Mouse (Mus musculus) lung, postnatal 4 days (tissue): ENCODE measurements around the gene Fam83g.
A peak's percentile ranks its signal among the peaks of the same experiment; 100 is the strongest.
"Not testable (repeated sequence)": the region's sequence is repeated elsewhere in the genome, so short reads cannot be mapped to it uniquely, and the experiment has no call there.

ENCODE experiments used
- DNase-seq, 2 experiments: peaks; one replicate each; pipeline ENCODE4 v3.0.0; 2021

Fam83g gene

GRCm38 (mm10) chr11:61683907-61684731 lies at the start of gene Fam83g:
TSS of gene Fam83g (plus strand) at chr11:61684091.
- DNase-seq, result peak; percentile 82

DNA sequence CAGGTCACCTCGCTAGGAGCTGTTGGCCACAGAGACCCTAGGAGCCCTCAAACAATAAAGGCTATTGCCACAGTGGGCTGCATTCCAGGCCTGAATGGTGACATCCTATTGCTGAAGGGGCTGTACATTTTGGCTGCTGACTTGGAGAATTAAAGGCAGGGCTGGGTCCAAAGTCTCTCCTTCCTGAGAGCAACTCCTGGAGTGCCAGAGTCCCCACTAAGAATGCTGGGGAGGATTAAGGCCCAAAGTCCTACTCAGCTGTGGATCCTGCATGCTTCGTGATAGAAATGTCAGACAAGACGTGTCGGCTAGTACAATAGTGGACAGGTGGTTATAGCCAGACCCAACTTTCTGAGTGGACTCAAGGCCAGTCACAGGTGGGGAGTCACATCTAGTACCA lies 47.6 kb upstream of the Fam83g start:
- DNase-seq, result not testable (repeated sequence)

GRCm38 (mm10) chr11:61637413-61637812 lies 46.5 kb upstream of the Fam83g start:
- no peak for DNase-seq

DNA sequence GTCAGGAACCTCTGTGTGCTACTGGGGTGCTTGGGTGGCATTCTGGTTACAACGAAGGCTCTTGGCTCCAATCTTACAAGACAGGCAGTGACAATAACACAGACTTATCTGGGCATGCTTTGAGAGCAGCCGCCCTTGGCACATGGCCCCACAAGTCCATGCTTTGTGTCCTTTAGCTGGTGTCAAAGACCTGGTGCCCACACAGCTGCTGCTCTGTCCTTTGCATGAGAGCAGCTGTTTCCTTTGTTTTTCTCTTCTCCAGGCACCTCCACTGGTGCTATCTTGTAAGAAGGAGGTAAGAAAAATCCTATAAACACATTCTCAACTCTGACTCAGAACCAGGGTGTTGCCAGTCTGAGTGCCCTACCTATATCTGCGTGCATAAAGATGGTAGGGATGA lies 46.0 kb upstream of the Fam83g start:
- no peak for DNase-seq

DNA sequence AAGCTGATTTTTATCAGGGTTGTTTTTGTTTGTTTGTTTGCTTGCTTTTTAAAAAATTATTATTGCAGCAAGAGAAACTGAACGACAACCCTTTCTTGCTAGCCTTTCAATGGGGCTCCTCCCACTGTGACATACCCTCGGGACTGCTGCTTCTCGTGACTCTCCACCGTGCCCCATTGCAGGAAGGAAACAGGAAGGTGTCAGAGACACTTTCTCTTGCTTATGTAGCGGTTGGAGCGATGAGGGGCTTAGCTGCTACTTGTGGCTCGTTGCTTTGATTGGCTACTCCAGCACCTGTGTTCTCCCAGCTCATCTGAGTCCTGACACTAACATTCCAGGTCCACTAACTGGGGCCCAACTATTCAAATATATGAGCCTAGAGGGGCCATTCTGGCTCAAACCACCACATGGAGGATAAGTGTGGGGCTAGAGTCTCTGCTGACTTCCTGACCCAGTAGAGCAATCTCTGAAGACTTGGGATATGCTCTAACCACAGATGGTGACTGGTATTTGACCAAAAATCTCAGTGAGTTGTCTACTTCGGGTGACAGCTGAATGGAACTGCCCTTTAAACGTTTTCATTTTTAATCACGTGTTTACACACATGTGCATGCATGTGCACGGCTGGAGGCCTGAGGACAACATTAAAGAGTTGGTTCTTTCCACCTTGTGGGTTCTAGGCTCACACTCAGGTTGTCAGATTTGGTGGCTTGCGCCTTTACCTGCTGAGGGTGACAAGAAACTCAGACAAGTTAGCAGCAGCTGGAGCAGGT lies 44.9 kb upstream of the Fam83g start:
- DNase-seq, result no peak

- no peak for DNase-seq
These were observed 44.2 kb upstream of the Fam83g start for GRCm38 (mm10) chr11:61639601-61640177.

DNA sequence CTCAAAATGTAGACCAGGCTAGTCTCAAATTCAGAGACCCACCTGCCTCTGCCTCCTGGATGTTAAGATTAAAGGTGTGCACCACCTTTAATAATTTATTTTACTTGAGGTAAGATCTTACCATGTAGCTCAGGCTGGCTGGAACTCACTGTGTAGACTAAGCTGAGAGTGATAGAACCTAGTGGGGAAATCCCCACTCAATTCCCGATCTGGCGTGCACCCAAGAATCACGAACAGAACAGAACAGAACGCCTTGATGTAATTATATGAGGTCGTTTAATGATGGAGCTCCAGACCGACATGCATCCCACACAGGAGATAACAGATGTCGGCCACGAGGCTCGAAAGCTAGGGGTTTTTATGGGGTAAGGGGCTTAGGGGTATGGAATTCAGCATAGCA lies 43.3 kb upstream of the Fam83g start:
- DNase-seq, result not testable (repeated sequence)

DNA sequence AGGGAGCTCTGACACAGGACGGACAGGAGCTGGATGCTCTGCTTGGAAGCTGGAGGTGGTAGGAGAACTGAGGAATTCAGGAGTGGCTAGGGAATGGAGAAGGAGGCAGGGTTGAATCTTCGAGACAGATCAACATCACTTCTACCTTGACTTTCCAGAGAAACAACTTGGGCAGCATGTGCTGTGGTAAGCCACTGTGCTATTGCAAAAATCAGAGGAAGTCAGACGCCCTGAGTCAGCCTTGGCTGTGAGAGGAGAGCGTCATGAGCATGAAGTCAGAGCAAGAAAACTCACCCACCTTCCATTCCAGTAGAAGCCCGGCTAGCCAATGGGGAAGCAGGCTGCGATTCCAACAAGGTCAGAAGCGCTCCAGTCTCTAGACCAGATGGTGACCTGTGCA lies 41.8 kb upstream of the Fam83g start:
- no peak for DNase-seq

DNA sequence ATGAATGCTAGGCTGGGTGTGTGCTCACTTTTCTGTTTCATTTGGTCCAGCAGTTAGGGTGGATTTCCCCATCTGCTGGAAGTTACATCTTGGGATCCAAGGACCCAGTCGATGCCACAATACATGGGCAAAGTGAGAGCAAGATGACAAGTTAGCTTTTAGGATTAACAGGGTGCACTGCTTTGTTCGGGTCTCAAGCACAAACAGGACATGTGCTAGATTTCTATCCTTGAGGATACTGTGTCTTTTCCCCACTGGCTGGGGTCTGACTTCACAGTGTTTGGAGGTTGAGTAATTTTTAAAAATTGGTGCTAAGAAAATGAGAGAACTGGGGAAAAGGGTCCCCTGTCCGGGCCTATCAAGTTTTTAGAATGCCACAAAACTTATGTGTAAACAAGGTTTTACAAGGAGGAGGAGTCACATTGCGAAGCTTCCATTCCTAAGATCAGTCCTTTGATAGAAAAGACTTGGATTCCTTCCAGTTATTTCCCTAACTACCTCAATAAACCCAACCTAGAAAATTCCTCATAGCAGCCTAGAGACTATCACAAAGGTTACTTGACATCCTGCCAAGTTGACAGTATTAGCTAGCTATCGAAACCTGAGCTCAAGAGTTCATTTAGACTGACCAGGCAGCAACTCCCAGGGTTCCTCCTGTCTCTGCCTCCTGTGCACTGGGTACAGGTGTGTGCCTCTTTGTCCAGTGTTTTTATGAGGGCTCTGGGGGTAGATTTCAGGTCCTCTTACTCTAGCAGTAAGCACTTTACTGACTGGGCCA lies 40.5 kb upstream of the Fam83g start:
- DNase-seq, result no peak

DNA sequence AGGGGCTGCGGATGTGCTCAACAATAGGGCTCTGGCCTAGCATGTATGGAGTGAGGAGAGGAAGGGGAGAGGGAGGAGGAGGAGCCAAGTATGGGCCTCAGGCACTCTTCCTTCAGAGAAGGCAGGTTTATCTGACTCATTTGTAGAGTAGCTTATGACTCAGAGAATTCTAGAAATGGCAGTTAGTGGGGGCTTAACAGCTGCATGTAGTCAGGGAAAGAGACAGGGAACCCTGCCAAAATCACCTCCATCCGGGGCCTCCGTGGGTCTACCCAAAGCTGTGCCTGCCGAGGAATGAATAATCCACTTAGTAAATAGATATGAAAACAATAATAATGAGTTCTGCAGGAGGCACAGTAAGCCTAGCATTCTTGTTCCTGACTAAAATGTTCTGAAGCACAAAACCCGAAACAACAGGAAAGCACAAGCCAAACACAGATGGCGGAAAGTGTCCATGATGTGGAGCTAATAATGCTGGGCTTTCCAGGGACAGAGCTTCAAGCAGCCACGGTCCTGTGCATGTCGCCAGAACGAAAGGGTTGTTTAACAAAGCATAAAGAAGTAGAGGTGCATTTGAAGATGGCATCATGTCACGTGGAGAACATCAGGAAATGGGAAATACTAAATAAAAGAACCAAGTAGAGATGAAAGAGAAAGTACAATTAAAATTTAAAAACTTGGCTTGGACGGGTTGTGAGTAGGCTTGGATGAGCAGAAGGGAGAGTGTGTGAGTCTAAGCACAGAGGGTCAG lies 39.1 kb upstream of the Fam83g start:
- DNase-seq, result no peak

GRCm38 (mm10) chr11:61645357-61645857 lies 38.5 kb upstream of the Fam83g start:
- no peak for DNase-seq

GRCm38 (mm10) chr11:61646499-61647039 lies 37.3 kb upstream of the Fam83g start:
- DNase-seq, result no peak

DNA sequence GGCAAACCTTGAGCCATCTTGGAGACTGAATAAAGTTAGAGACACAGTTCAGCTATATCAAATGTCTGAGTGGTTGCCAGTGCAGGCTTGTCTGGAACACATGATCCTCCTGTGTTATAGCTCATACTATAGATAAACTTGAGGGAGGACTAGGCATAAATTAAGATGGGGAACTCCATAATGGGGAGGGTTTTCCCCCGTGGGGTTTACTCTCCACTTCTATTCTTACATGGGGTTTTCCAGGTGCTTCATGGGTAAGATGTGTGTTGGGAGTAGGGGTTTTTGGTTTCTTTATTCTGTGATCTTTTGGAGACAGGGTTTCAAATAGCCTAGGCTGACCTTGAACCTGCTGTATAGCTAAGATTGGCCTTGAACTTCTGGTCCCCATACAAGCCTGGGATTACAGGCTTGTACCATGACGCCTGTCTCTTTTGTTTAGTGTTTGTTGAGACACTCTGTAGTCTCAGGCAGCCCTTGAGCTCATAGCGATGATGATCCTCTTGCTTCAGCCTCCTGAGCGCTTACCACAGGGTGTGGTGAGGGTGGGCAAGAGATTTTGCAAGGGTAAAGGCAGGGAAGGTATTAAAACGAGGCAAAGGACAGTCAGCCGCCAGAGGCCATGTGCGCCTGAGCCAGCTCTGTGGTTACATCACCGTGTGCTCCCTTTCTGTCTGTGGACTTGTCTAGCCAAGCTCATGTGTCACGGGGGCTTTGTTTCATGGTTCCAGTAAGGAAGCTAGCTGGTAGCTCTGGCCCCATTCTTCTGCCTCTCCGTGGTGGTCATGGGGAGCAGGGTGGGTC lies 36.6 kb upstream of the Fam83g start:
- DNase-seq, result peak in 1 of 2 experiments; percentile 35

GRCm38 (mm10) chr11:61647956-61648748 lies 35.7 kb upstream of the Fam83g start:
- no peak for DNase-seq

- no peak for DNase-seq
These were observed 35.2 kb upstream of the Fam83g start for GRCm38 (mm10) chr11:61648749-61649115.

DNA sequence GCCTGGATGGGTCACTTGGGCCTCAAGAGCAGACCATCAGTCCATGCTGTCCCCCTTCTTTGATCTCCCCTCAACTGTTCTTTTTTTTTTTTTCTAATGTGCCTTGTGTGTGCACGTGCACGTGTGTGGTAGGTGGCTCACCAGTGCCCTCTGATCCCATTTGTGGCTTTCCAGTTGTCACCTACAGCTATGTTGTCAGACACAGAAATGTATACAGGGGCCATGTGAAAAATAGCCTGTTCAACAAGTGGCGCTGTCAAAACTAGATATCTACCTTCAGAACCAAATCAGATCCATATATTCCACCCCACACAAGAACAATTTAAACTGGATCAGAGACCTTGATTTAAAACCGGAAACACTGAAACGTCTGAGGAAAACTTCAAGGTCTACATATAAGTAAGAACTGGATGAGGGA lies 34.7 kb upstream of the Fam83g start:
- no peak for DNase-seq

DNA sequence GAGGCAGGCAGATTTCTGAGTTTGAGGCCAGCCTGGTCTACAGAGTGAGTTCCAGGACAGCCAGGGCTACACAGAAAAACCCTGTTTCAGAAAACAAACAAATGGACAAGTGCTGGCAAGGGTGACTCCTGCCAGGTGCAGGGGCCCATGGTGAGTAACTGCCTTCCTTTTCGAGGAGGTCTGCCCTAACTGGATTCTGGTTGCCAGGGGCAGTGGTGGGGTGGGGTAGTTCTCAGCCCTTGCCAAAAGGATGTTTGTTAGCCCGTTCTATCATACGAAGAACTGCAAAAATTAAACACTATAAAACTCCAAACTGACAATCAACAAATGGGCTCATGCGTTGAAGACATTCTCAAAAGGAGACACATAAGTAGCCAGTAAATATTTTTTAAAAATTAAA lies 34.3 kb upstream of the Fam83g start:
- DNase-seq, result no peak

DNA sequence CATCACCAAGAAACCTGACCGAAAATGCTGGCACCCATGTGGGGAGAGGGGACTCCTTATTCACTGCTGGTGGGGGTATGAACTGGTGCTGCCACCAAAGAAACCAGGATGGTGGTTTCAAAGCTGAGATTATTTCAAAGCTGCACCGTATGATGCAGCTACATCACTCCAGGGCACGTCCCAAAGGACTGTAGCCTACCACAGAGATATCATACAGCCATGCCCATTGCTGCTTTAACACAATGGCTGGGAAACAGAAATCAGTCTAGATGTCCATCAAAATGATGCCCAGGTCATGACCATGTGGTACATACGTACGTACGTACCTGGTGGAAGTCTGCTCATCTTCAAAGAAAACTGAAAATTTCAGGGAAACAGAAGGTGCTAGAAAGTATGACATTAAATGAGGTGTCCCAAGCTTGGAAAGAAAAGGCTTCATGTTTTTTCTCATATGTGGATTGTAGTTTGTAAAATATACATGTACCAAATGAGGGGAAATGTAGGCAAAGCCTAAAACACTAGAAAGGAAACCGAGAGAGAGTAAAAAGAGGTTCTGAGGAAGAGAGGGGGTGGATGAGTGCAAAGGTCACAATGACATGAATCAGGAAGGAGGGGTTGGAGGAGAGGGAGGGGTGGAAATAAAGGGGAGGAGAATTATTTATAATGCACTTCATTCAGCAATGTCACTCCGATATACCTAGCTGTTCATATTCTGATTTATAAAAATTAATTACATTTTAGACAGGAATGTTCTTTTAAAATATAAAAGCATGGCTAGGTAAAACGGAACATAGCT lies 33.2 kb upstream of the Fam83g start:
- no peak for DNase-seq

DNA sequence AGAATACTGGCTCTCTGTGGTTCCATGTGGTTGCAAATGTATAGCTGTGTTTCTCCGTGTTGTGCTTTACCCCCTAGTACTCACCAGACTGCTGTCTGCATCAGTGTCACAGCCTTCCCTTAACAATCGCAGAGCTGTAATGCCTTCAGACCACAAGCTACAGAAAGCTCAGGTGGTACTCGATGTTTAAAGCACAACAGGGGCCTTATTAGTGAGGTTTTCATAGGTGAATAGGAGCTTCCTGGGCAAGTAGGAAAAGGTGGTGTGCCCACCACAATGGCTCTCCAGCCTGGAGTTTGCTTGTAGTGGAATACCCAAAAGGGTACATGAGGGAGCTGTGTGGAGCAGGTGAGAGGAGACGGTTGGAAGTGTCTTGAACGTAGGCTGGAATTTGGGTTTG lies 31.7 kb upstream of the Fam83g start:
- no peak for DNase-seq
